Mouse (Mus musculus) intestine, embryonic 15.5 days (tissue): Measurements from ENCODE around the gene Otub1. TPM values are rescaled to one million over a fixed set of nuclear protein-coding genes. Genes with fewer than 3 reads are reported as not detected.

ENCODE experiments used
- ATAC-seq: fragments of 200-750 bp; cut with Nextera tagmentation; 2 replicates; pipeline ENCODE4 v1.8.0; 2017; ENCODE audit warnings: moderate TSS enrichment, moderate library complexity
- H3K27ac ChIP-seq: fragments of 300-500 bp; sonication (generic); 2 replicates; pipeline ENCODE4 v1.5.1; 2015; ENCODE audit warnings: mild to moderate bottlenecking, inconsistent platforms
- H3K27me3 ChIP-seq: fragments of 300-500 bp; sonication (generic); replicated peaks from 2 replicates; pipeline ENCODE4 v1.6.1; 2015; ENCODE audit warnings: inconsistent platforms
- H3K36me3 ChIP-seq: fragments of 300-500 bp; sonication (generic); 2 replicates; pipeline ENCODE4 v1.6.1; 2015; ENCODE audit warnings: inconsistent platforms
- H3K4me1 ChIP-seq: fragments of 300-500 bp; sonication (generic); replicated peaks from 2 replicates; pipeline ENCODE4 v1.6.1; 2015; ENCODE audit warnings: inconsistent platforms
- H3K4me2 ChIP-seq: fragments of 300-500 bp; sonication (generic); replicated peaks from 2 replicates; pipeline ENCODE4 v1.6.1; 2015; ENCODE audit warnings: mild to moderate bottlenecking, inconsistent platforms
- H3K4me3 ChIP-seq: fragments of 300-500 bp; sonication (generic); replicated peaks from 2 replicates; pipeline ENCODE4 v1.5.1; 2015; ENCODE audit warnings: inconsistent platforms
- H3K9ac ChIP-seq: fragments of 300-500 bp; sonication (generic); 2 replicates; pipeline ENCODE4 v1.6.1; 2015; ENCODE audit warnings: inconsistent platforms
- H3K9me3 ChIP-seq: fragments of 300-500 bp; sonication (generic); 2 replicates; pipeline ENCODE4 v1.6.1; 2016; ENCODE audit warnings: inconsistent platforms
- WGBS: fragments of 180-500 bp; shearing (Covaris S2); methylation state at CpG from one replicate; pipeline ENCODE4 v1.1.7; 2015; 5-methylcytosine and 5-hydroxymethylcytosine counted together
- polyA plus RNA-seq: library from polyadenylated mRNA; unstranded; fragments of >200 nt; fragmentation: Nextera tagmentation; extraction: Ambion mirVana; gene quantifications from 2 replicates; pipeline ENCODE4 v1.2.1, GENCODE M21; 2015

Gene Otub1
- polyA plus RNA-seq, 1 experiment from 2014 or later: 166 TPM

- Histone ChIP-seq H3K4me2 (no peak overlapping the region), H3K4me3 (no peak overlapping the region), H3K27ac (no peak overlapping the region), H3K36me3 (no peaks in the 10 kb centered on the region), H3K9ac (no peak overlapping the region), H3K9me3 (no peaks in the 10 kb centered on the region), H3K27me3 (peaks cover 5% of the 10 kb centered on the region; the same call in 1 of the 2 replicates), H3K4me1 (peaks cover 28% of the 10 kb centered on the region; the same call in 1 of the 2 replicates)
- 78% methylated on average over 7 of the region's 7 CpGs for WGBS
- ATAC-seq: no peak
These were observed 54.7 kb downstream of the Otub1 start for GRCm38 (mm10) chr19:7151300-7151926.

GRCm38 (mm10) chr19:7149158-7149685 lies 56.9 kb downstream of the Otub1 start:
- 76% methylated on average over 7 of the region's 7 CpGs for WGBS
- Histone ChIP-seq H3K4me2 (no peak overlapping the region), H3K9me3 (no peaks in the 10 kb centered on the region), H3K27me3 (peaks cover 9% of the 10 kb centered on the region; the same call in 1 of the 2 replicates), H3K4me3 (no peak overlapping the region), H3K9ac (no peak overlapping the region), H3K4me1 (peaks cover 24% of the 10 kb centered on the region; the same call in 1 of the 2 replicates), H3K36me3 (no peaks in the 10 kb centered on the region), H3K27ac (no peak overlapping the region)
- ATAC-seq: no peak

GRCm38 (mm10) chr19:7148541-7149085 lies 57.5 kb downstream of the Otub1 start:
- Histone ChIP-seq H3K27me3 (peaks cover 9% of the 10 kb centered on the region; the same call in 1 of the 2 replicates), H3K4me2 (no peak overlapping the region), H3K9me3 (no peaks in the 10 kb centered on the region), H3K36me3 (no peaks in the 10 kb centered on the region), H3K27ac (no peak overlapping the region), H3K4me3 (no peak overlapping the region), H3K9ac (no peak overlapping the region), H3K4me1 (peaks cover 29% of the 10 kb centered on the region)
- ATAC-seq: no peak
- WGBS: 58% methylated on average over 8 of the region's 8 CpGs

Other genes starting within 250 kb of the Otub1 start
- gene Ppp1r14b, start 231.3 kb downstream of the Otub1 start, polyA plus RNA-seq: 177 and 188 TPM in 2 replicates
- gene Plcb3, start 229.8 kb downstream of the Otub1 start, polyA plus RNA-seq: 187 and 198 TPM in 2 replicates
- gene Fkbp2, start 225.8 kb downstream of the Otub1 start, polyA plus RNA-seq: 154 and 170 TPM in 2 replicates
- 44.0 and 46.7 TPM in 2 replicates for gene Vegfb, start 218.7 kb downstream of the Otub1 start, polyA plus RNA-seq
- 22.7 and 27.5 TPM in 2 replicates for gene Dnajc4, start 213.7 kb downstream of the Otub1 start, polyA plus RNA-seq
- gene Nudt22, start 210.2 kb downstream of the Otub1 start, polyA plus RNA-seq: 20.6 and 23.5 TPM in 2 replicates
- gene Trpt1, start 210.2 kb downstream of the Otub1 start, polyA plus RNA-seq: 6.9 and 9.0 TPM in 2 replicates
- 9.8 and 10.1 TPM in 2 replicates for gene Fermt3, start 186.8 kb downstream of the Otub1 start, polyA plus RNA-seq
- 211 and 214 TPM in 2 replicates for gene Stip1, start 166.3 kb downstream of the Otub1 start, polyA plus RNA-seq
- 11.8 and 11.9 TPM in 2 replicates for gene Macrod1, start 149.5 kb downstream of the Otub1 start, polyA plus RNA-seq
- gene Flrt1, start 100.6 kb downstream of the Otub1 start, polyA plus RNA-seq: 1.8 and 2.1 TPM in 2 replicates
- 1,343 and 1,351 TPM in 2 replicates for gene Cox8a, start 11.3 kb upstream of the Otub1 start, polyA plus RNA-seq
- 49.8 and 52.9 TPM in 2 replicates for gene Naa40, start 34.9 kb upstream of the Otub1 start, polyA plus RNA-seq
- 12.1 and 12.8 TPM in 2 replicates for gene Rcor2, start 61.0 kb upstream of the Otub1 start, polyA plus RNA-seq
- gene Mark2, start 135.5 kb upstream of the Otub1 start, polyA plus RNA-seq: 44.9 and 45.8 TPM in 2 replicates
- 20.4 and 20.5 TPM in 2 replicates for gene Spindoc, start 176.7 kb upstream of the Otub1 start, polyA plus RNA-seq
- gene 2700081O15Rik, start 211.3 kb upstream of the Otub1 start, polyA plus RNA-seq: 5.2 and 5.3 TPM in 2 replicates